Mouse (Mus musculus) 416B (cell line): ENCODE data around the gene Brwd1.
A peak's percentile ranks its signal among the peaks of the same experiment; 100 is the strongest.
"Not testable (repeated sequence)": the region's sequence is repeated elsewhere in the genome, so short reads cannot be mapped to it uniquely, and the experiment has no call there.

Source experiments
- DNase-seq: peaks from one replicate; pipeline ENCODE4 v3.0.0; 2011; ENCODE audit warnings: low read depth

The Brwd1 gene

GRCm38 (mm10) chr16:96082301-96083178, at the start of gene Brwd1:
Gene Brwd1 (minus strand): TSS chr16:96082526.
- DNase-seq: peak; percentile 66

DNA sequence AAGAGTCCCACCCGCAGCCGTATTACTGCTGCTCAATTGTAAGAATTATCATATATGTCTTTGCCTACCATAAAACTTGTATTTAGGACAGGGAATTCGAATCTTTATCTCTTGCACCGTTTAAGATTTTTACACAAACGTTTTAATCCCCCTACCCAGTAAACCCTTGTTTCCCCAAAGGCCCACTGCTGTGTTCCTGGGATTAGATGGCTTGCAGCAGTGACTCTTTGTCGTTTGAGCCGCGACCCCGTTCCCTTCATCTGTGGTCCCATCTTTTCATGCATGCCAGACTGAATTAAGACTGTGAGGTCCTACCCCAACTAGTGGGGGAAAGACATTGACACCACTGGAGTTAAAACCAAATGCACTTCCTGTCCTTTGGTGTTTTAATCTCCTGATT, 46.1 kb upstream of the Brwd1 start:
- DNase-seq: no peak

DNA sequence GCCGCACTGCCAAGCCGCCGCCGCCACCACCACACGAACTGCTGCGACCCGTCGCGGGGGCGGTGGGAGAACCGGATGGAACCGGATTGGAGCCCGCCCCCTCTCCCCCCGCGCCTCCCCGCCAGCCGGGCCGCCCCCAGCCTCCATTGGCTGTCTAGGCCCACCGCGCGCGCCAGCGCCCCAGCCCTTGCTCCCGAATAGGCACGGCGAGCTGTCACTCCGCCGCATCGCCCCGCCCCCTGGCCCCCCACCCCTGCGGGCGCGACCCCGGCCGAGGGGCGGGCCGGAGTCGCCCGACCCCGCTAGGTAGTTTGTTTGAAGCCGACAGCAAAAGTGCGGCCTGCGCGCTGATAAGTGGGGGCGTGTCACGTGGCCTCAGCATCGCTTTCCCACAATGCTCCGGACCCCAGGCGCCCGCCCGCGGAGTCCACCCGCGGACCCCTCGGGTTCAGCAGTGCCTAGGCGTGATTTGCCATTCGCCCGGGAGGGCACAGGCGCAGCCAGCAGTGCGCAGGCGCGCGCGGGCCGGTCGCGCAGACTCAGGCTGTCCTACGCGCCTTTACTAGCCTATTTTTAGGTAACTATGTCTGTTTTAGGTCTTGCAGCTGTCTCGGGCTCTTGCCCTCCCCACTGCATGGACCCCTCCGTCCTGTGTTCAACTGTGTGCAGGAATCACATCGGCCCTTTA, 45.5 kb upstream of the Brwd1 start, which contains the start of gene Hmgn1:
Gene Hmgn1 (minus strand): TSS at position 73 of the 688 bp plus-strand sequence.
- DNase-seq: no peak

DNA sequence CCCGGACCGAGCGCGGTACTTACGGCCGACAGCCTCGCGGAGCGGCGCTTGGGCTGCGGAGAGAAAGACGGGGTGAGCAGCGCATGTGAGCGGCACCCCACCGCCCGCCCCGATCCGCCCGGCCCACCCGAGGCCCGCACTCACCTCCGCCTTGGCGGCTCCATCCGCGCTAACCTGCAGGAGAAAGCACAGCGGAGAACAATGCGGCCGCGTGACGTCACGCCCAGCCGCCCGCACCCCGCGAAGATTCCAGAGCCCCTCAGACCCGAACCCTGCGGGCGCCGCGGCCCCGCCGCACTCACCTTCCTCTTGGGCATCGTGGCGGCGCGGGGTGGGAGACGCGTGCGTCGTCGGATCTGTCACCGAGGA, 44.9 kb upstream of the Brwd1 start:
- no peak for DNase-seq

DNA sequence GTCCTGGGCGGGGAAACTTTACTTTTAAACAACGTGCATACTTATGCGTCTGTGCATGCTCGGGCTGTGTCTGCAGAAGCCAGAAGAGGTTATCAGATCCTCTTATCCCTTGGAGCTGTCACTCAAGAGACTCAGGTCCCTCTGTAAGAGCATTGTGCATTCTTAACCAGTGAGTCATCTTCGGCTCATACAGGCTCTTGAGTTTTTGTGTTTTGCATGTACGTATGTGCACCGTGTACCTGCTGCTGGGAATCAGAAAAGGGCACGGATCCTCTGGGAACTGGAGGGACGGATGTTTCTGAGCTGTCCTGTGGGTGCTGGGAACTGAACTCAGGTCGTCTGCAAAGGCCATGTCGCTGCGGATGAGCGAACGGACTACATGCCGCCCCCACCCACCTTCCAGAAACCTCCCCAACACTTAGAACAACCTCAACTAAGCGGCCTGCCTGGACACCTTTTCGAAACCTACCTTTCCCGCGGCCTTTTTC, 44.4 kb upstream of the Brwd1 start:
- no peak for DNase-seq

GRCm38 (mm10) chr16:96120022-96120623, 37.8 kb upstream of the Brwd1 start:
- DNase-seq: no peak

GRCm38 (mm10) chr16:96114729-96115128, 32.4 kb upstream of the Brwd1 start:
- DNase-seq: peak; percentile 60

DNA sequence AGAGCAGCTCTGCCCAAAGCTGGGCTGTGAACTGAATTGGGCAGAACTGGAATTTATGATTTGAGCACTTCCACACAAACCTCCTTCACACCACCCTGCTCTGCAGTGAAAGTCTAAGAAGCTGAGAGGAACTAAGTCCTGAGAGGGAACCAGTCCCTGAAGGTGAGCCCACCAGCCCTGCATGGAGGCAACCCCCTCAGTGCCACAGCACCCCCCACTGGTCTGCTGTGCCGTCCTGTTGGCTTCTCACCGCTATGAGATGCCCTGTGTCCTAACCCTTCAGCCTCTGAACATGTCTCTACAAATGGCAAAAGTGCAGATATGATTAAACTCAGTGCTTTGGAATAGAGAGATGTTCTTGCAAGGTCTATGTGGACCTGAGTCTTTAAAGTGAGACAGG, 30.4 kb upstream of the Brwd1 start:
- DNase-seq: no peak

DNA sequence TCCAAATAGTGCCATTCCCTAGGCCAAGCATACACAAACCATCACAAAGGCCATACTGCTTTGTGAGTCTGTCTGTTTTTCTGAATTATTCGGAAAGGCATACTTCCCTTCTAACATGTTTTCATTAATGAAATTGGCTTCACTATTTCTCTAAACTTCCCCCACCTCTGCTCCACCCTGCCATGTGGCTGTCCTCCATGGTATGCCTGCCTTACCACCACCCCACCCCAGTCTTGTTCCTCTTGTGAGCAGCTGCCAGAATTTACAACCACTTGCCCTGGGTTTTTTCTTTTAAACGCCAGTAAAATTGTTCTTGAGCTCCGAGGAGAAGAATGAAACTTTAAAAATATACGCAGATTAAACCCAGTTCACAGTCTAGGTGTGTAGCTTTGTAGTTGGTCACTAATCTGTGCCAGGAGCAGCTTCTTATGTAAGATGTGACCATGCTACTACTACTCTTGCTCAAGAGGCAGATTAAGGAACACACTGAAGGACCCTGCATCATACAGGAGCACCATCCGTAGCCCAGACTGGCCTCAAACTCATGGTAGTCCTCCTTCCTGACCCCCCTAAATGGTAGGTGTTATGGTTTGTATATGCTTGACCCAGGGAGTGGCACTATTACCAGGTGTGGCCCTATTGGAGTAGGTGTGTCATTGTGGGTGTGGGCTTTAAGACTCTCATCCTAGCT, 28.5 kb upstream of the Brwd1 start:
- no peak for DNase-seq

DNA sequence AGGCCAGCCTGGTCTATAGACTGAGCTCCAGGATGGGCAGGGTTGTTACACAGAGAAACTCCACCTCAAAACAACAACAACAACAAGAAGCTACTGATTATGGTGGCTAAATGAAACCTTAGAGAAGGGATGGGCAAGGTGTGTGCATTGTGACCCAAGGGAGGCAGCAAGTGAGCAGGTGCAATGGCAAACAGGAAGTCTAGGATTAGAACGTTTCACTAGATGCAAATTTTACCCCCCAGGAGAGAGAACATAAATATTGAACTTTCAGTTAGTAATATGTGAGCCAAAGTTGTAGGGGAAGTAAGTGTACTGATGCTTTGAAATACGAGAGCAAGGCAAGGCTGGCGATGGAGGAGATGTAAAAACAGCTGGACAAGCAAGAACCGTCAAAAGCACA, 27.3 kb upstream of the Brwd1 start:
- no peak for DNase-seq

GRCm38 (mm10) chr16:96103036-96103435, 20.7 kb upstream of the Brwd1 start:
- DNase-seq: peak; percentile 53

- not testable (repeated sequence) for DNase-seq
These were observed 15.5 kb upstream of the Brwd1 start for GRCm38 (mm10) chr16:96097811-96098210.

DNA sequence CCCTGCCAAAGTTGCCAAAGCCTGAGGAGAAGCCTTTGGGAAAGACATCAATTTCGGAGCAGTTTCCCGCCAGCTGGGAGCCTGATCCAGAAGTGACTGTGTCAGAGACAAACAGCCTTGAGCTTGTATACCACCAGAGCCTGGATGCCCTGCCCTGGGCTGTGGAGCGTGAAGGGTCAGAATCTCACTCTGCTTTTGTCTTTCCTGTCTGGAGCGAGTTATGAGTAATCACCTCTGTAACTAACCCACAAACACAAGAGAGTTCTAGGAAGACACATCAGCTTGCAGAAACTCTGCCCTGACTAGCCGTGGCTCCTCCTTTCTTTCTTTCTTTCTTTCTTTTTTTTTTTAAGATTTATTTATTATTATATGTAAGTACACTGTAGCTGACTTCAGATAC, 13.6 kb upstream of the Brwd1 start:
- DNase-seq: no peak

- DNase-seq: no peak
These were observed 9.5 kb upstream of the Brwd1 start for GRCm38 (mm10) chr16:96091515-96092504.

GRCm38 (mm10) chr16:96088120-96088519, 5.8 kb upstream of the Brwd1 start:
- no peak for DNase-seq

DNA sequence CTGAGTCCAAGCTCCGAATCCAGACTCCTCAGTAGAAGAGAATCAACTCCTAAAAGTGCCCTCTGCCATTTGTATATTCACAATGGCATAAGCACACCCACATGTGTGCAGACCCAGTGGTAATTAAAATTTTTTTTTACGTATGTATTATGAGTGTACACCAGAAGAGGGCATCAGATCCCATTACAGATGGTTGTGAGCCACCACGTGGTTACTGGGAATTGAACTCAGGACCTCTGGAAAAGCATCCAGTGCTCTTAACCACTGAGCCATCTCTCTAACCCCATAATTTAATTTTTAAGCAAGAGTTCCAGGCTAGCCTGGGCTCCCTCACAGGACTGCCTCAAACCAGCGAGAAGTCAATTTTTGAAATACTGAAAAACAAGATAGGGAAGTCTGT, 5.1 kb upstream of the Brwd1 start:
- DNase-seq: peak; percentile 24

GRCm38 (mm10) chr16:96087001-96087400, 4.7 kb upstream of the Brwd1 start:
- peak; percentile 83 for DNase-seq

DNA sequence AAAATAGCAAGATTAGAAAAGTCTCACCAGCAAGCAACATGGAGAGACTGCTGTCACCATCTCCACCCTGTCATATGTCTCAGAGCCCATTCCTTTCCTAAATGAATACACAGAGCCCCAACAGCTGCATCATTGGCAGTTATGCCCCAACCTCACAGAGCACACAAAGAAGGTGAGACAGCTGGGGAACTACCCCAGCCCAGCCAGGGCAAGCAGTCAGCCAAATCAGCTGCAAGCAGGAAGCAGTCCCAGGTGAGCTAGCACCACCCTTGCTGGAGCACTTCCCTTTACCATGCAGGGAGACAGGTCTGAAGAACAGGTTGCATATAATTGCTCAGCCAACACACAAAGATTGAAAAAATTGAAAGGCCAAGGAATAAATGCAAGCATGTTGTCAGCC, 3.3 kb upstream of the Brwd1 start:
- DNase-seq: no peak

DNA sequence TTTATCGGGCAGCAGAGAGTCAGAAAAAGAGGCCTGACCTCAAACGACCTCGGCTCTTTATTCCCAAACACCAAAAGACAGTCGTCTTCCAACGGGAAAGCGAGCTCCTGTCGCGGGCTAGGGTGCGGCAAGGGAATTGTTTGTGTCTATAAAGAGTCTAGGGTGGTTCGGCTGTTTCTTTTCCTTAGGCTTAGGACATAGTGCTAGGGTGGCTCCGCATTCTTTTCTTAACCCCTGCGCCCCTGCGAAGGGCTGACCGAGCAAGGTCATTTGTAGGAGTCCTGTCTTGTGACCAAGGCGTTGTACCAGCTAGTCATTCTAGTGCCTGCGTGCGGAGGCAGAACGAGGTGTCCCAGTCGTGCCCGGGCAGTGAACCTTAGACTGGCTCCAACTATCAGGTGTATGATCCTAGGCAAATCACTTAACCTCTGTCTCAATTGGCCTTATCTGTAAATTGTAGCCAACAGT, 887 bp upstream of the Brwd1 start:
- no peak for DNase-seq

DNA sequence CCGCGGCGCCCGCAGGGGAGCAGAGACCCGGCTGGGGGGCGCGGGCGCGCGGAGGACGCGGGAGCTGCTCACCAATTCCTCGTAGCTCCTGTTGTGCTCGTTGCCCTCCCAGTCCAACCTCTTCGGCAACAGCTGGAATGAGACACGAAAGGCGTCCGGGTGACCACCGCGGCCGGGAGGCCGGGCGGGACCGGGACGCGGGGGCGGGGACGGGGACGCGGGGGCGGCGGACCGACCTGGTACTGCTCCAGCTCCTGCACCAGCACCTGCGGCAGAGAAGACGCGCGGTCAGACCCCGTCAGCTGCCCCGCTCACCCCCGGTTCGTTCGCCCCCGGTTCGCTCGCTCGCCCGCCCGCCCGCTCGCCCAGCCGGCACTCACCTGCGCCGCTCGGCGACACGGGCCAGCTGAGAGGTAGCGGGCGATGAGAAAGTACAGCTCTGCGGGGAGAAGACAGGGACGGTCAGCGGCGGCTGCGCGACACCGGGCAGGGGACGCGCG, 534 bp downstream of the Brwd1 start:
- no peak for DNase-seq

DNA sequence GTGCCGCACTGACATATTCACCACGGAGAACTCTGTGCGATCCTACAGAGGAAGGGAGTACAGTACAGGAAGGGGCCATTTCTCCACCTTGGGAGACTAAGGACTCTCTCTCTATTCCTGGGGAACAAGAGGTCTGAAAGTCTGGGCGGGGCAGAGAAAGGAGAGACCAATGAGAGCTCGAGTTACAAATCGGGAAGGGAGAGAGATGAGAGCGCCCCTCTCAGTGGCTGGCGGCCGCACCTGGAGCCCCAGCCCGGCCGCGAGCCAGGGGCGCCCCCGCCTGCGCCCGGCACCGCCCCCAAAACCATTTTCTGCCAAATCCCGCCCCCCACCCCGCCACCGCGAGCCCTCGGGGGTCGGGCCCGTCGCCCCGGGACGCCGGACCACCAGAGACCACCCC, 995 bp downstream of the Brwd1 start:
- DNase-seq: peak; percentile 82
